Mouse (Mus musculus): Measurements from ENCODE around the gene Tbc1d10b. TPM values are rescaled to one million over a fixed set of nuclear protein-coding genes. Genes with fewer than 3 reads are reported as not detected.
"Not testable (repeated sequence)": the region's sequence is repeated elsewhere in the genome, so short reads cannot be mapped to it uniquely, and the experiment has no call there.

The Tbc1d10b gene
- polyA plus RNA-seq, 1 experiment = 44.1 TPM

DNA sequence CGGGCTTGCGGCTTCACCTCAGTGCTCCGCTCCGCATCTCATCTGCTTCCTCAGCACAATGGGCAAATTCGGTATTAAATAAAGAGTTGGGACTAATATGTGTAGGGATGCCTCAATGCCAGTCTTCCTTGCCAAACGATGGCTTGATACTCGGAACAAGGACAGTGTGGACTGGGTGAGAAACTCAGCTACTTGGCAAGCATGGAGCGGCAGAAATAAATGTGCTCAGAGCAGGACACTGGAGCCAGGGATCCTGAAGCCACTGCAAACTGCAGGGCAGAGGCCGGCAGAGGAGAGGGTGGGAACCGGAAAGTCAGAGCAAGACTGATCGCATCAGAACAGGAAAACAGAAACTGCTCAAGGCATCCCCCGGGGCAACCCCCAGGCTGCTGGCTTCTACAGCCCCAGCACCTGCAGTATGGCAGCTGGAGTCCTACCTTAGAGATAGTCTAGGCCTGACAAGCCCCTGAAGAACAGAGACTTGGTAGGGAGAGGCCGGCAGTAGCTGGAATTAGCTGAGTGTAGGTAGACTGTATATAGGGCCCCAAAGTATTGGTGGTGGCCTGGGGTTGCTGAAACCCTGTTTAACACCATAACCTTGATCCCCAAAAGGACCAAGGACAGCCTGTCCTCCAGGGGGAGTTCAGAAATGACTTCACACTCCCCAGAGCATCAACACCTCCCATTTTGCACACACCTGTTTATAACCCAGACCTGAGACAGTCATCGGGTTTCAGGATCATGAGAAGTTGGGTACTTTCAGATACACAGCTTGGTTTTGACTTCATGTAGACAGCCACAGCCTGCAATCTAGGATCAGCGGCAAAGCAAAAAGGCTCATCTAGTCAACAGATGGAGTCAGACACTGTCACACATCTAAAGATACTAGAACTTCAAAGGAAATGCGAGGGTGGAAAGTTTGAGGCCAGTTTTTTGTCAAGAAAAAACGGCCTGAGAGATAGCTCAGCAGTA, 19.7 kb downstream of the Tbc1d10b start:
- TF ChIP-seq CTCF (IDR thresholded peaks at IDR 0.05; ENCODE audit: extremely low read depth, insufficient read length, insufficient replicate concordance, low read depth, low read length) (no peak), POLR2A (IDR thresholded peaks at IDR 0.05; ENCODE audit: low read depth, low read length) (no peak)
- 73% methylated on average over 17 of the region's 17 CpGs for WGBS
- H3K27me3 ChIP-seq (ENCODE audit: control insufficient read depth, insufficient read depth, low read length) = no peaks in the 10 kb centered on the region
- H3K27ac ChIP-seq (ENCODE audit: insufficient read depth, low read depth, low read length) = peak overlapping the region; percentile 69
- no peak overlapping the region for H3K4me3 ChIP-seq (ENCODE audit: low read depth, low read length)
- peaks cover 22% of the 10 kb centered on the region for H3K36me3 ChIP-seq (ENCODE audit: control insufficient read depth, insufficient read depth, low read length)
- peaks cover 5% of the 10 kb centered on the region; the same call in 1 of the 2 replicates for H3K4me1 ChIP-seq (ENCODE audit: control insufficient read depth, insufficient read depth, insufficient read length, low read length)

DNA sequence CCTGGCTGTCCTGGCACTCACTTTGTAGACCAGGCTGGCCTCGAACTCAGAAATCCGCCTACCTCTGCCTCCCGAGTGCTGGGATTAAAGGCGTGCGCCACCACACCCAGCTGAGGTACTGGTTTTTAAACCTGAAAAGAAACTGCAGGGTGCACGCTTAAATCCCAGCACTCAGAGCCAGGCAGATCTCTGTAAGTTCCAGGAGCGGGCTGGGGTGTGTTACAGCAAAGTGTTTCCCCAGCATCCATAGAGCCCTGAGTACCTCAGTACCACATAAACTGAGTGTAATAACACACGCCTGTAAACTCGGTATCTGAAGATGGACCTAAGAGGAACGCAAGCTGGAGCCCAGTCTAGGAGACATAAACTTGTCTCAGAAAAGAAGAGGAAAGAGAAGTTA, 20.9 kb downstream of the Tbc1d10b start:
- 79% methylated on average over 10 of the region's 10 CpGs for WGBS

DNA sequence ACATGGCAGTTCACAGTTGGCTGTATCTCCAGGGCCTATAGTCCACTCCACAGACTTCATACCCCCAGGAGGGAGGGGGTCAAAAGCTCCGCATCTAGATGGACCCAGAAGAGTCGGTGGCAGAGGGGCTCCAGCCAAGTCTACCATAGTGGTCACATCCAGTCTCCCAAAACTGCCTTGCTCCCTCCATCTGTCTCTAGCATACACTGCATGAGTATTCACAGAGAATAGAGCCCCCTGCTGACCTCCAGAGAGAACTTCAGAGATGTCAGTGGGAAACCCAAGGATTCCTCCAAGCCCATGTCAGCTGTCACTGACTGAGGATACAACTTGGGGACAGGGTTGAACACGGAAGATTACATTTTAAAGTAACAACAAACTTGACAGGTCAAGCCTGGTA, 22.7 kb downstream of the Tbc1d10b start:
- H3K4me3 ChIP-seq (ENCODE audit: low read depth, low read length) = no peak overlapping the region
- TF ChIP-seq POLR2A (IDR thresholded peaks at IDR 0.05; ENCODE audit: low read depth, low read length) = no peak
- TF ChIP-seq CTCF (IDR thresholded peaks at IDR 0.05; ENCODE audit: extremely low read depth, insufficient read length, insufficient replicate concordance, low read depth, low read length) = peak; percentile 37; the same call in 1 of the 2 replicates
- peaks cover 5% of the 10 kb centered on the region; the same call in 1 of the 2 replicates for H3K4me1 ChIP-seq (ENCODE audit: control insufficient read depth, insufficient read depth, insufficient read length, low read length)
- WGBS = 70% methylated on average over 3 of the region's 3 CpGs
- no peak overlapping the region for H3K27ac ChIP-seq (ENCODE audit: insufficient read depth, low read depth, low read length)
- H3K36me3 ChIP-seq (ENCODE audit: control insufficient read depth, insufficient read depth, low read length) = no peaks in the 10 kb centered on the region
- no peaks in the 10 kb centered on the region for H3K27me3 ChIP-seq (ENCODE audit: control insufficient read depth, insufficient read depth, low read length)

More for the DNA sequence above, 20.9 kb downstream of the Tbc1d10b start:
- H3K27me3 ChIP-seq (ENCODE audit: control insufficient read depth, insufficient read depth, low read length) = no peaks in the 10 kb centered on the region
- TF ChIP-seq POLR2A (IDR thresholded peaks at IDR 0.05; ENCODE audit: low read depth, low read length) (no peak), CTCF (IDR thresholded peaks at IDR 0.05; ENCODE audit: extremely low read depth, insufficient read length, insufficient replicate concordance, low read depth, low read length) (no peak)
- peaks cover 10% of the 10 kb centered on the region for H3K36me3 ChIP-seq (ENCODE audit: control insufficient read depth, insufficient read depth, low read length)
- H3K4me1 ChIP-seq (ENCODE audit: control insufficient read depth, insufficient read depth, insufficient read length, low read length) = peaks cover 5% of the 10 kb centered on the region; the same call in 1 of the 2 replicates
- H3K27ac ChIP-seq (ENCODE audit: insufficient read depth, low read depth, low read length) = no peak overlapping the region
- no peak overlapping the region for H3K4me3 ChIP-seq (ENCODE audit: low read depth, low read length)

DNA sequence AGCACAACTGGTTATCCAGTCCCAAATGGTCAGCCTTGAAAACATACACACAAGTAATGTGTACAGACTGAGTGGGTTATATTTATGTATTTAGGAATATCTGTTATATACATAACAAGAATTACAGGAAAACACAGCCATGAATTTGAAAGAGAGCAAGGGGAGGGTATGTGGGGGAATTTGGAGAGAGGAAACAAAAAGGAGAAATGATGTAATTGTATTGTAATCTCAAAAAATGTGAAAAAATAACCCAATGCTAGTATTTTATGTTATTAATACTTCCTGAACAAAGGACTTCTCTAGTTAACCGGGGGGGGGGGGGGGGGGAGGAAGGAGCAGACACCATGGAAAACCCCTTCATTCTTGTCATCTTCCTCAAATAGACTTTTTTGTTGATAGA, 23.5 kb downstream of the Tbc1d10b start:
- 31% methylated on average over 1 of the region's 1 CpGs for WGBS
- Histone ChIP-seq H3K36me3 (ENCODE audit: control insufficient read depth, insufficient read depth, low read length) (no peaks in the 10 kb centered on the region), H3K27ac (ENCODE audit: insufficient read depth, low read depth, low read length) (peak overlapping the region; percentile 41; the same call in 1 of the 2 replicates), H3K27me3 (ENCODE audit: control insufficient read depth, insufficient read depth, low read length) (no peaks in the 10 kb centered on the region), H3K4me1 (ENCODE audit: control insufficient read depth, insufficient read depth, insufficient read length, low read length) (peaks cover 5% of the 10 kb centered on the region; the same call in 1 of the 2 replicates), H3K4me3 (ENCODE audit: low read depth, low read length) (no peak overlapping the region)
- no peak for TF ChIP-seq POLR2A (IDR thresholded peaks at IDR 0.05; ENCODE audit: low read depth, low read length)
- TF ChIP-seq CTCF (IDR thresholded peaks at IDR 0.05; ENCODE audit: extremely low read depth, insufficient read length, insufficient replicate concordance, low read depth, low read length) = no peak

DNA sequence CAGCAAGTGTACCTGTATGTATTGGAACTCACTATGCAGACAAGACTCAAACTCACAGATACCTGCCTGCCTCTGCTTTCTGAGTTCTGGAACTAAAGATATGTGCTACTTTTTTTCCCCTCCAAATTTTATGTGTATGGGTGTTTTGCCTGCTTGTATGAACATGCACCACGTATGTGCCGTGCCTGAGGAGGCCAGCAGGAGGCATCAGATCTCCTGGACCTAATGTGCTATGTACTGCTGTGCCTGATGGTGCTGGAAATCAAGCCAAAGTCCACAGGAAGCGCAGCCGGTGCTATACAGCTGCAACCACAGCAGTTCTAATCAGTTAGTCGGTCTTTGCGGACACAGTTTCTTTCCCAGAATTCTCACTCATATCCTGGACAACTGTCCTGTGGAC, 24.4 kb downstream of the Tbc1d10b start:
- Histone ChIP-seq H3K27ac (ENCODE audit: insufficient read depth, low read depth, low read length) (peak overlapping the region; percentile 41; the same call in 1 of the 2 replicates), H3K4me1 (ENCODE audit: control insufficient read depth, insufficient read depth, insufficient read length, low read length) (peaks cover 3% of the 10 kb centered on the region; the same call in 1 of the 2 replicates), H3K36me3 (ENCODE audit: control insufficient read depth, insufficient read depth, low read length) (no peaks in the 10 kb centered on the region), H3K4me3 (ENCODE audit: low read depth, low read length) (no peak overlapping the region), H3K27me3 (ENCODE audit: control insufficient read depth, insufficient read depth, low read length) (no peaks in the 10 kb centered on the region)
- WGBS = 39% methylated on average over 6 of the region's 6 CpGs
- no peak for TF ChIP-seq POLR2A (IDR thresholded peaks at IDR 0.05; ENCODE audit: low read depth, low read length)
- peak; percentile 57; the same call in 1 of the 2 replicates for TF ChIP-seq CTCF (IDR thresholded peaks at IDR 0.05; ENCODE audit: extremely low read depth, insufficient read length, insufficient replicate concordance, low read depth, low read length)

DNA sequence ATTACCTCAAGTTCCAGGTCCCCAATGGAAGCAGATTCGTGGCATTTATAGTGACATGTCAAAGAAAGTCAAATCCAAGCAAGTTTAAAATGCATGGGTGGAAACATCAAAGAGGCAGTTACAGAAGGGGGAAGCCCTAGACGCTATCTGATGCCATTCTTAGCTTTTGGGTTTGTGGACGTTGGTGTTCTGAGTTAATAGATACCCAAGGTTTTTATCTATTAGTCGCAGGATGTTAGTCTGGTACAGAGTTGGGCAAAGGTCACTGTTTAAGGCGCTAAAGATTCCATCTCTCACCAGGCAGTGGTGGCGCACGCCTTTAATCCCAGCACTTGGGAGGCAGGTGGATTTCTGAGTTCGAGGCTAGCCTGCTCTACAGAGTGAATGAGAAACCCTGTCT, 24.9 kb downstream of the Tbc1d10b start:
- no peak overlapping the region for H3K4me3 ChIP-seq (ENCODE audit: low read depth, low read length)
- no peaks in the 10 kb centered on the region for H3K27me3 ChIP-seq (ENCODE audit: control insufficient read depth, insufficient read depth, low read length)
- peaks cover 3% of the 10 kb centered on the region; the same call in 1 of the 2 replicates for H3K4me1 ChIP-seq (ENCODE audit: control insufficient read depth, insufficient read depth, insufficient read length, low read length)
- H3K36me3 ChIP-seq (ENCODE audit: control insufficient read depth, insufficient read depth, low read length) = no peaks in the 10 kb centered on the region
- 24% methylated on average over 8 of the region's 8 CpGs for WGBS
- TF ChIP-seq CTCF (IDR thresholded peaks at IDR 0.05; ENCODE audit: extremely low read depth, insufficient read length, insufficient replicate concordance, low read depth, low read length) = no peak
- no peak for TF ChIP-seq POLR2A (IDR thresholded peaks at IDR 0.05; ENCODE audit: low read depth, low read length)
- no peak overlapping the region for H3K27ac ChIP-seq (ENCODE audit: insufficient read depth, low read depth, low read length)

DNA sequence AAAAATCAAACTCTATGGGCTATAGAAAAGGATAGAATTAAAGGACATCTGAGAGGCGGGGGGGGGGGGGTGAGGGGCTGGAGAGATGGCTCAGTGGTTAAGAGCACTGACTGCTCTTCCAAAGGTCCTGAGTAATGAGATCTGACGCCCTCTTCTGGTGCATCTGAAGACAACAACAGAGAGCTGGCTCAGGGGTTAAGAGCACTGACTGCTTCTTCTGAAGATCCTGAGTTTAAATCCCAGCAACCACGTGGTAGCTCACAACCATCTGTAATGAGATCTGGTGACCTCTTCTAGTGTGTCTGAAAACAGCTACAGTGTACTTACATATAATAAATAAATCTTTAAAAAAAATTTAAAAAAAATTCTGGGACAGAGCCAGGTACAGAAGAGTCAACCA, 26.5 kb downstream of the Tbc1d10b start:
- H3K36me3 ChIP-seq (ENCODE audit: control insufficient read depth, insufficient read depth, low read length); H3K27ac ChIP-seq (ENCODE audit: insufficient read depth, low read depth, low read length); H3K4me3 ChIP-seq (ENCODE audit: low read depth, low read length); H3K27me3 ChIP-seq (ENCODE audit: control insufficient read depth, insufficient read depth, low read length); H3K4me1 ChIP-seq (ENCODE audit: control insufficient read depth, insufficient read depth, insufficient read length, low read length): not testable (repeated sequence)
- 57% methylated on average over 3 of the region's 3 CpGs for WGBS

Data from small intestine, adult 2 months (tissue).